Mouse (Mus musculus): ENCODE results near the gene Fam173a.

The Fam173a gene

DNA sequence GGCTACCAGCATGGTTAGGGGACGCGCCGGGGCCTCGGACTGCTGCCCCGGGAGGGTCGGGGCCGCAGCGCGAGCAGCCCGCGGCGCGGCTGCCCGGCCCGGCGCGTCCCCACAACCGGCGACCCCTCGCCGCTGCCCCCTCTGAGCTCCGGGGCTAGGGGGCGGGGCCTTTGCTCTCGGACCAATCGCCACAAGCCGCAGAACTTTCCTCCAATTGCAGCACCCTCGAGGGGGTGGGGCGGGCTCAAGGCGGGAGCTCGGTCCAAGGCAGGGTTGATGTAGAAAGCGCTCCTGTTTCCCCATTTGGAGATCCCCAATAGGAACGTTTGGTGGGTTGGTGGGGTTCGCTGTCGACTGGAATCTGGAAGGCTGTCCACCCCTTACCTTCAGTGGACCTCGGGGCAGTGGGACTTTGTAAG, 4.3 kb upstream of the Fam173a start, which contains the start of gene Metrn:
Gene Metrn (minus strand): TSS at position 186 of the 419 bp plus-strand sequence.
- peak; percentile 80 for DNase-seq (ENCODE audit: low spot score)

- DNase-seq (ENCODE audit: low spot score): no peak
These were observed 3.6 kb upstream of the Fam173a start for GRCm38 (mm10) chr17:25796211-25796771.

- no peak for DNase-seq (ENCODE audit: low spot score)
These were observed 3.0 kb upstream of the Fam173a start, which contains the start of gene AC134908.4 for GRCm38 (mm10) chr17:25795609-25796092. TSS of gene AC134908.4 (minus strand) at chr17:25795659.

GRCm38 (mm10) chr17:25794998-25795397, 2.3 kb upstream of the Fam173a start:
- DNase-seq (ENCODE audit: low spot score): no peak

GRCm38 (mm10) chr17:25794197-25794596, 1.5 kb upstream of the Fam173a start:
- no peak for DNase-seq (ENCODE audit: low spot score)

GRCm38 (mm10) chr17:25791843-25792527, 716 bp downstream of the Fam173a start:
- DNase-seq (ENCODE audit: low spot score): peak; percentile 88

DNA sequence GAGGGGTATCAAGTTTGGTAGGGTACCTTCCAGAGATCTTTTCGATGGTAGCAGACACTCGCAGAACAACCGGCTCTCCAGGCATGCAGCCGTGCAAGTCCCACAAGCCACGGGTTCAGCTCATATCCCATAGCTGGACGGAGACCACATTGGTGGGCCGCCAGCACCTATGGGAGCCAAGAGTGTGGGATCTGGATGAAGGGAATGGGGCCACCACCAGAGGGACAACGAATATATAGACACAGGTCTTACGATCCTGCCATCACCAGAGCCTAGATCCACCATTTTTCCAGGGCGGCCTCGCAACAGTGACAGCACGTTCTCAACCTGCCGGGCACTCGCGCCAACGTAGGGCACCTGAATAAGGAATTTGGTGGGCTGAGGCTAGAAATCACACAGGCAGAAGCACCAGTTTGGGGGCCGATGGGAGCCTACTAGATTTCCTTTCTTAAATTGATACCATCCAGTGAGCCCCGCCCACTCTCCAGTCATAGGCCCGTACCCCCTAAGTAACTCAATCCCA, 1.3 kb downstream of the Fam173a start:
- no peak for DNase-seq (ENCODE audit: low spot score)

DNA sequence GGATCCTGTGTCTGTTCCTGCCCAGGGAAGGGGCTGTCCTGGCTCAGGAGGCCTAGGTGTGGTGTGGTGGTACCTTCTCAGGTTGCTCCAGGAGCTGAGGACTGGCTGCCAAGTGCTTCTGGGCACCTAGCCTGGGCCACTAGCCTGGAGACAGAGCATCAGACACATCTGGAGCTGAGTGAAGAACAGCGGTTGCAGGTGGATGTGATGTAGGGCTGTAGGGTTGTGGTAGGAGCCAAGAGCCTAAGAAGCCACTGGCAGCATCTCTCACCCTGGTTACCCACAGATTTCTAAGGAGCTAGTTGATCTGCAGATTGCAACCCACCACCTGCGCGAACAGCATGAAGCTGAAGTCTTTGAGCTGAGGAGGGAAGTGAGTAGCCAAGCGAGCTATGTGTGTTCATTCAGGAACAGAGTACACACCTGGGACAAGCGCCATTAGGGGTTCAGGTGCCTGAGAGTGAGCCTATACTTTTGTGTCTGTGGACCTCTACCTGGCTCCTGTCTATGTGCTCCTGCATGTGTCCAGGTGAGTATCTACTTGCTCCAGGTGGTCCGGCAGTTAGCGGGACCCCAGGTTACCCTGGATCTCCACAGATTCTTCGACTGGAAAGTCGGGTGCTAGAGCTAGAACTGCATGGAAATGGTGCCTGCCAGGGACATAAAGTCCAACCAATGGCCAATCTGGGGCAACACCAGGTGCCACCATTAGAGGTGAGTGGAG, 5.8 kb downstream of the Fam173a start:
- DNase-seq (ENCODE audit: low spot score): no peak

- no peak for DNase-seq (ENCODE audit: low spot score)
These were observed 6.4 kb downstream of the Fam173a start, which contains the start of gene Ccdc78 for GRCm38 (mm10) chr17:25786280-25786679. TSS of gene Ccdc78 (plus strand) at chr17:25786580.

DNA sequence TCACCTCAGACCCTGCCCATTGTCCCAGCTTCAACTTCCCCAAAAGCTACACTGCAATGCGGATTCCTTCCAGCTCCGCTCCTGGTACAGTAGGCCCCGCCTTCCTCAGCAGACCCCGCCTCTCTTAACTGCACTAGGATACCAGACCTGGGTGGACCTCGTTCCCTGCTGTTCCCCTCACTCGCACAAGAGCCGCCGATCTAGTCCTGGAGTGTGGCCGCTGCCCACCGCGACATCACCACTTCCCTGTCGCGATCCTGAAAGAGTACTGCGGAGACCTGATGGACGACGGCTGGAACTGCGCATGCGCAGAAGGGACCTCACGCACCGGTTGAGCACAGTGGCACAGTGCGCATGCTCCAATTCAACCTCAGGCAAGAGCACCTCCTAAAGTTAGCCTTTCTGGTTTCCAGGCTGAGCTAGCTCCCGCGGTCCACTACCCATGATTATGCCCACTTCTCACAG, 7.4 kb downstream of the Fam173a start, which contains the start of gene Haghl:
Gene Haghl (minus strand): TSS at position 393 of the 465 bp plus-strand sequence.
- DNase-seq (ENCODE audit: low spot score): peak; percentile 94

- DNase-seq (ENCODE audit: low spot score): no peak
These were observed 8.7 kb downstream of the Fam173a start for GRCm38 (mm10) chr17:25783861-25784574.

DNA sequence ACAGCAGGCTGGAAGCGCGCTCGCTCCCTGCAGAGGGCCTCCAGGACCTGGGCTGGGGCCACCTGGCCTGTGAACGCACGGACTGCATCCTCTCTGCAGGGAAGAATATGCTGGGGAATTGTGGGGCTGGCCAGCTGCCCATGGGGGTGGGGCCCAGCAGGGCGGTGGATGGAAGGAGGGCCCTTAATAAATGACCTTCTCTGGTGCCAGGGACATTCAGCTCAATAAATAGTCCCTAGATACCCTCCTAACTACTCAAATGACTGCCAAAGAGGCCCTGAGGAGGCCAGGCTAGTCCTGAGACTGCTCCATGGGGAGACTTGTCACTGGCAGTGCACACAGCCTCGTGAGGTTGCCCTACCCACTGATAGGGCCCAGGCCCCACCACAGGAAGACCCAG, 9.6 kb downstream of the Fam173a start:
- no peak for DNase-seq (ENCODE audit: low spot score)

DNA sequence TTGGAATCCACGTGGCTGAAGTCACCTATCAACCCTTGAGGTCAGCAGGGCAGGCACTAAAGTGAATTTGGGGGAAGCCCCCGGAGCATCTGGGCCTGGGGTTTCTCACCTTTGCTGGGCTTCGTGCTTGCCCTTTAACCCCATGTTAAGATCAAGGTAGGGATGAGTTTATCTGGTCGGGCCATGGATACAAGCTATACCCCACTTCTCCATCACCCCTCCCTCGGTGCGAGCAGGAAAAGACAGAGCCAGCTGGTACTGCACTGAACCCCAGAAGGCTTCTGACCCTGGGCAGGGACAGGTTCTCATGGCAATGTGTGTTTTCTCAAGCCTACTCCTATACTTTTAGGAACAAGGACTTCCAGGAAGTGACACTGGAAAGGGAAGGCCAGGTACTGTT, 11.4 kb downstream of the Fam173a start:
- DNase-seq (ENCODE audit: low spot score): no peak

- DNase-seq (ENCODE audit: low spot score): no peak
These were observed 14.8 kb downstream of the Fam173a start for GRCm38 (mm10) chr17:25777948-25778347.

GRCm38 (mm10) chr17:25775318-25776062, 17.2 kb downstream of the Fam173a start:
- DNase-seq (ENCODE audit: low spot score): no peak

- DNase-seq (ENCODE audit: low spot score): peak; percentile 98
These were observed 19.1 kb downstream of the Fam173a start, which contains the start of gene Narfl for GRCm38 (mm10) chr17:25773549-25774120. TSS of gene Narfl (plus strand) at chr17:25773776.

DNA sequence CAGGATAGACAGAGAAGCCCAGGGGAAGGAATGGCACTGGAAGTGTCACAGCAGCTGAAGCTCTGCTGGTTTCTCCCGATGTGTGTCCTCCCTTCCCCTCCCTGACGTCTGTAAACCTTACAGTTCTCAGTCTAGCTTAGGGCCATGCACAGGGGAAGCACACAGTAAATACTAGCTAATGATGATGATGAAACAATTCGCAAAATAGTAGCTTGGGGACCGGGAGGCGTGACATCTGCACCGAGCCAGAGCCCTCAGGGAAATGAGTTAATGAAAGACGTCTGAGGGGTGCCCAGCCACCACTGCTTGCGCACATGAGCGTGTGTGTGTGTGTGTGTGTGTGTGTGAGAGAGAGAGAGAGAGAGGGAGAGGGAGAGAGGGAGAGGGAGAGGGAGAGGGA, 23.4 kb downstream of the Fam173a start:
- DNase-seq (ENCODE audit: low spot score): no peak

DNA sequence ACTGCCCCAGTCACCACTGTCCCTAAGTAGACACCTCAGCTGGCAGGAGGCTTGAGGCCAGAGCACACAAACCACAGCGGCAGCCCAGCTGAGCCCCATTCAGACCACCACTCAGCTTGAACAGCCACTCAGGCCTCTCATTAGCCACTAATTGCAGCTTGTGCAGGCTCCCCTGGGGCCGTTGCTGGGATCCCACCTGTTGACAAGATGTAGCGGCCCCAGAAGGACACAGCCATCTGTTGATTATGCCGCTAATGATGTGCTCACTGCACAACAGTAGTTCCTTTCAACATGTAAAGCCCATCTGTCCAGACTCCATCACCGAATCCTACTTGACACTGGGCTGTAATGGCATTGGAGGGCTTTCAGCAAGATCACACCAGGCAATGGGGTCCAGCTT, 26.8 kb downstream of the Fam173a start:
- no peak for DNase-seq (ENCODE audit: low spot score)

GRCm38 (mm10) chr17:25762591-25762990, 30.1 kb downstream of the Fam173a start:
- no peak for DNase-seq (ENCODE audit: low spot score)

DNA sequence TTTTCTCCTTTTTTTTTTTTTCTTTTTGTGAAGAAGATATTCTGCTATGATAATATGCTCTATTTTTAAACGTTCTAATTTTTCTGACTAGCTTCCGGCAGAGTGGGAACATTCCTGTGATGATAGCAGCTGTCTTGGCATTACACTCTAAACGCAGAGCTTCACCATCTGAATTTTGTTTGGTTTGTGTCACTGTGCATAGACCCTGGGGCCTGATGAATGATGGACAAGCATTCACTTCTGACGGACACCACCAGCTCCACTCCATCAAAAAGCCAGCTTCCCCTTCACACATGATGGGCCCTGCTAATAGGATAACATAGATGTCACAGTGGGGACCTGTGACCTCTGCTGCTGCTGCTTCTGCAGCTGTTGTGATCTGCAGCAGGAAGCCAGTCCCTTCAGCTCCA, 31.1 kb downstream of the Fam173a start:
- DNase-seq (ENCODE audit: low spot score): no peak
